In genomic region chr4:152067280-152067679, GRCm38 (mm10) we compare ENCODE assay signal across 29 mouse cellular contexts. TPM values are rescaled to one million over a fixed set of nuclear protein-coding genes. Genes with fewer than 3 reads are reported as not detected.
A peak's percentile ranks its signal among the peaks of the same experiment; 100 is the strongest.
DNase-seq lines count a peak whose midpoint lies in the region; ATAC-seq and TF ChIP-seq lines count a peak whose summit lies in the region.
"Had no signal": no experiment of that assay in that cellular context is flagged by ENCODE, and none has a peak within 500 bp of the region (broad histone marks: within the 10 kb centered on the region; RNA-seq: fewer than 3 reads in every experiment).

No protein-coding gene starts in this region.

- H3K9ac ChIP-seq in hindbrain, embryonic 15.5 days: no peak overlapping the region
- no peak overlapping the region for H3K9ac ChIP-seq in hindbrain, embryonic 14.5 days
- H3K9ac ChIP-seq in liver, embryonic 14.5 days (replicated peaks): no peak overlapping the region
- no peak overlapping the region for H3K9ac ChIP-seq in liver, embryonic 11.5 days (ENCODE audit: low read depth, low read length)
- H3K9ac ChIP-seq in stomach, embryonic 14.5 days (replicated peaks; ENCODE audit: low read depth, low read length): no peak overlapping the region
- H3K9ac ChIP-seq: forebrain, embryonic 13.5 days; heart, embryonic 15.5 days had no signal

- H3K4me3 ChIP-seq in hindbrain, embryonic 15.5 days: no peak overlapping the region
- H3K4me3 ChIP-seq in hindbrain, embryonic 14.5 days (replicated peaks; ENCODE audit: low read length): no peak overlapping the region
- no peak overlapping the region for H3K4me3 ChIP-seq in liver, embryonic 14.5 days (ENCODE audit: insufficient read depth in 1 of 2, low read depth in 2 of 2, low read length in 2 of 2)
- no peak overlapping the region for H3K4me3 ChIP-seq in liver, embryonic 11.5 days (ENCODE audit: low read depth, low read length)
- H3K4me3 ChIP-seq in stomach, embryonic 14.5 days (ENCODE audit: low read depth, low read length): no peak overlapping the region
- H3K4me3 ChIP-seq: forebrain, embryonic 13.5 days; heart, embryonic 15.5 days had no signal

- no peaks in the 10 kb centered on the region for H3K36me3 ChIP-seq in hindbrain, embryonic 15.5 days
- H3K36me3 ChIP-seq in hindbrain, embryonic 14.5 days (replicated peaks; ENCODE audit: control insufficient read depth, insufficient read depth): no peaks in the 10 kb centered on the region
- H3K36me3 ChIP-seq in liver, embryonic 14.5 days (replicated peaks; ENCODE audit: control insufficient read depth, insufficient read depth, low read depth): no peaks in the 10 kb centered on the region
- H3K36me3 ChIP-seq in liver, embryonic 11.5 days (ENCODE audit: control insufficient read depth, insufficient read depth, low read length): no peaks in the 10 kb centered on the region
- no peaks in the 10 kb centered on the region for H3K36me3 ChIP-seq in stomach, embryonic 14.5 days (ENCODE audit: control insufficient read depth, insufficient read depth, low read length)
- H3K36me3 ChIP-seq: heart, embryonic 15.5 days had no signal

- ATAC-seq in hindbrain, embryonic 15.5 days (ENCODE audit: low FRiP score, low read depth): peak; percentile 61; the same call in 1 of the 2 replicates
- no peak; the same call in 1 of the 2 replicates for ATAC-seq in hindbrain, embryonic 14.5 days (ENCODE audit: low FRiP score)
- ATAC-seq in liver, embryonic 14.5 days (ENCODE audit: insufficient read depth): peak; percentile 37
- no peak for ATAC-seq in liver, embryonic 11.5 days (replicated peaks; ENCODE audit: low FRiP score)
- ATAC-seq in monocyte, adult 5-6 weeks (replicated peaks; ENCODE audit: insufficient number of reproducible peaks, low FRiP score, low TSS enrichment, poor library complexity, severe bottlenecking): 0 out of 2 replicates have a peak, but pooled peaks have one; percentile 14
- ATAC-seq in stomach, embryonic 14.5 days (ENCODE audit: insufficient number of reproducible peaks, insufficient read depth, low FRiP score, low read depth): 0 out of 2 replicates have a peak, but pooled peaks have one; percentile 16
- ATAC-seq in frontal cortex, adult (ENCODE audit: low TSS enrichment): no peak
- ATAC-seq: activated CD4-positive, CD25-positive, alpha-beta regulatory T cell, adult 4 months; forebrain, embryonic 13.5 days; inflammation-experienced regulatory T-cells, adult 6 months; lung, postnatal 0 days had no signal

- no peaks in the 10 kb centered on the region for H3K27me3 ChIP-seq in hindbrain, embryonic 15.5 days
- H3K27me3 ChIP-seq in hindbrain, embryonic 14.5 days (ENCODE audit: control insufficient read depth, insufficient read depth, low read length): no peaks in the 10 kb centered on the region
- H3K27me3 ChIP-seq in liver, embryonic 14.5 days (ENCODE audit: control insufficient read depth, insufficient read depth, low read length): no peaks in the 10 kb centered on the region
- H3K27me3 ChIP-seq in liver, embryonic 11.5 days (replicated peaks; ENCODE audit: control insufficient read depth, insufficient read depth, low read length): no peaks in the 10 kb centered on the region
- H3K27me3 ChIP-seq in stomach, embryonic 14.5 days (ENCODE audit: control insufficient read depth, insufficient read depth, low read length): no peaks in the 10 kb centered on the region
- H3K27me3 ChIP-seq: forebrain, embryonic 13.5 days; heart, embryonic 15.5 days had no signal

- H3K27ac ChIP-seq in hindbrain, embryonic 15.5 days (replicated peaks): no peak overlapping the region
- H3K27ac ChIP-seq in hindbrain, embryonic 14.5 days: no peak overlapping the region
- no peak overlapping the region for H3K27ac ChIP-seq in liver, embryonic 14.5 days
- no peak overlapping the region for H3K27ac ChIP-seq in liver, embryonic 11.5 days (ENCODE audit: low read depth, low read length)
- H3K27ac ChIP-seq in stomach, embryonic 14.5 days (ENCODE audit: low read length): no peak overlapping the region
- H3K27ac ChIP-seq: forebrain, embryonic 13.5 days; heart, embryonic 15.5 days; kidney, postnatal 0 days had no signal

- TF ChIP-seq CTCF in liver, embryonic 14.5 days (IDR thresholded peaks at IDR 0.05; ENCODE audit: low read depth): no peak

- H3K4me2 ChIP-seq in hindbrain, embryonic 15.5 days: no peak overlapping the region
- H3K4me2 ChIP-seq in hindbrain, embryonic 14.5 days (replicated peaks): no peak overlapping the region
- no peak overlapping the region for H3K4me2 ChIP-seq in liver, embryonic 14.5 days (ENCODE audit: low read depth)
- H3K4me2 ChIP-seq in liver, embryonic 11.5 days: no peak overlapping the region
- no peak overlapping the region for H3K4me2 ChIP-seq in stomach, embryonic 14.5 days (replicated peaks; ENCODE audit: low read depth, low read length)
- H3K4me2 ChIP-seq: forebrain, embryonic 13.5 days; heart, embryonic 15.5 days had no signal

- no peaks in the 10 kb centered on the region for H3K9me3 ChIP-seq in hindbrain, embryonic 15.5 days
- no peaks in the 10 kb centered on the region for H3K9me3 ChIP-seq in hindbrain, embryonic 14.5 days (ENCODE audit: control insufficient read depth, low read length)
- no peaks in the 10 kb centered on the region for H3K9me3 ChIP-seq in liver, embryonic 14.5 days (ENCODE audit: control insufficient read depth, low read length)
- H3K9me3 ChIP-seq in liver, embryonic 11.5 days (ENCODE audit: control insufficient read depth, low read length): no peaks in the 10 kb centered on the region
- H3K9me3 ChIP-seq in stomach, embryonic 14.5 days (ENCODE audit: control insufficient read depth, low read depth, low read length): no peaks in the 10 kb centered on the region
- H3K9me3 ChIP-seq: forebrain, embryonic 13.5 days; heart, embryonic 15.5 days had no signal

- peaks cover 5% of the 10 kb centered on the region for H3K4me1 ChIP-seq in hindbrain, embryonic 15.5 days (replicated peaks)
- H3K4me1 ChIP-seq in hindbrain, embryonic 14.5 days (replicated peaks; ENCODE audit: control insufficient read depth, insufficient read depth, low read length): no peaks in the 10 kb centered on the region
- H3K4me1 ChIP-seq in liver, embryonic 14.5 days (replicated peaks; ENCODE audit: control insufficient read depth in 2 of 2, insufficient read depth in 2 of 2, low read length in 1 of 2): no peaks in the 10 kb centered on the region
- no peaks in the 10 kb centered on the region; the same call in 1 of the 2 replicates for H3K4me1 ChIP-seq in liver, embryonic 11.5 days (replicated peaks; ENCODE audit: control insufficient read depth, insufficient read depth, low read length)
- peaks cover 5% of the 10 kb centered on the region; the same call in 1 of the 2 replicates for H3K4me1 ChIP-seq in stomach, embryonic 14.5 days (ENCODE audit: control insufficient read depth, insufficient read depth, low read length)

- no peak for TF ChIP-seq EP300 in liver, embryonic 14.5 days (IDR thresholded peaks at IDR 0.05; ENCODE audit: low read depth)

- no peak for DNase-seq in hindbrain, embryonic 14.5 days (ENCODE audit: low spot score)
- no peak for DNase-seq in liver, embryonic 14.5 days (ENCODE audit: low read depth in 3 of 3, low spot score in 3 of 3)
- no peak for DNase-seq in liver, embryonic 11.5 days (ENCODE audit: low spot score)
- DNase-seq: adrenal gland, adult 2 months; B cell, adult 2 months; cerebellum, adult 2 months; cerebellum, postnatal 14 days; gastrocnemius, postnatal 14 days; heart, postnatal 36 days; kidney, adult 2 months; kidney, postnatal 4 days; left cerebral cortex, postnatal 4 days; lung, adult 18-20 months; lung, postnatal 4 days; right cerebral cortex, postnatal 25 days; thymus, adult 18-20 months; thymus, postnatal 25 days had no signal

RNA-seq across cellular contexts. Expression of gene Plekhg5, which starts 5.0 kb away (rescaled TPM):
- 11.7 and 13.5 TPM in 2 replicates for polyA plus RNA-seq in hindbrain, embryonic 15.5 days (2015; fragmentation: Nextera tagmentation; extraction: Ambion mirVana)
- polyA plus RNA-seq in hindbrain, embryonic 14.5 days (2014; fragmentation: Nextera tagmentation; extraction: Ambion mirVana): 10.0 and 10.9 TPM in 2 replicates
- 4.5 and 4.7 TPM in 2 replicates for polyA plus RNA-seq in liver, embryonic 14.5 days (2012; rRNA removed)
- polyA plus RNA-seq in liver, embryonic 14.5 days (2014; fragmentation: Nextera tagmentation; extraction: Ambion mirVana): 2.6 and 4.8 TPM in 2 replicates
- polyA plus RNA-seq in liver, embryonic 11.5 days (2014; fragmentation: Nextera tagmentation; extraction: Ambion mirVana): 8.4 and 8.9 TPM in 2 replicates
- total RNA-seq in monocyte, adult 5-6 weeks (2017): 2.5 to 8.2 TPM (median 5.6 TPM) in 3 replicates
- polyA plus RNA-seq in stomach, embryonic 14.5 days (2014; fragmentation: Nextera tagmentation; extraction: Ambion mirVana): 10.4 and 11.5 TPM in 2 replicates

RNA-seq across cellular contexts. Expression of gene Nol9, which starts 28.2 kb away (rescaled TPM):
- 24.7 and 27.1 TPM in 2 replicates for polyA plus RNA-seq in hindbrain, embryonic 15.5 days (2015; fragmentation: Nextera tagmentation; extraction: Ambion mirVana)
- 24.4 and 26.1 TPM in 2 replicates for polyA plus RNA-seq in hindbrain, embryonic 14.5 days (2014; fragmentation: Nextera tagmentation; extraction: Ambion mirVana)
- polyA plus RNA-seq in liver, embryonic 14.5 days (2012; rRNA removed): 9.8 and 11.1 TPM in 2 replicates
- polyA plus RNA-seq in liver, embryonic 14.5 days (2014; fragmentation: Nextera tagmentation; extraction: Ambion mirVana): 11.5 and 16.3 TPM in 2 replicates
- 53.3 and 59.4 TPM in 2 replicates for polyA plus RNA-seq in liver, embryonic 11.5 days (2014; fragmentation: Nextera tagmentation; extraction: Ambion mirVana)
- total RNA-seq in monocyte, adult 5-6 weeks (2017): 12.1 to 23.8 TPM (median 16.9 TPM) in 3 replicates
- polyA plus RNA-seq in stomach, embryonic 14.5 days (2014; fragmentation: Nextera tagmentation; extraction: Ambion mirVana): 29.5 and 30.0 TPM in 2 replicates

RNA-seq across cellular contexts. Expression of gene Tas1r1, which starts 28.9 kb away (rescaled TPM):
- polyA plus RNA-seq in hindbrain, embryonic 15.5 days (2015; fragmentation: Nextera tagmentation; extraction: Ambion mirVana): 1.6 and 1.8 TPM in 2 replicates
- 0.90 and 1.0 TPM in 2 replicates for polyA plus RNA-seq in hindbrain, embryonic 14.5 days (2014; fragmentation: Nextera tagmentation; extraction: Ambion mirVana)
- 0.03 and 0.06 TPM in 2 replicates for polyA plus RNA-seq in liver, embryonic 14.5 days (2012; rRNA removed)
- not detected in 2 replicates for polyA plus RNA-seq in liver, embryonic 14.5 days (2014; fragmentation: Nextera tagmentation; extraction: Ambion mirVana)
- 0.18 and 0.21 TPM in 2 replicates for polyA plus RNA-seq in liver, embryonic 11.5 days (2014; fragmentation: Nextera tagmentation; extraction: Ambion mirVana)
- not detected in 3 replicates for total RNA-seq in monocyte, adult 5-6 weeks (2017)
- 0.30 and 0.34 TPM in 2 replicates for polyA plus RNA-seq in stomach, embryonic 14.5 days (2014; fragmentation: Nextera tagmentation; extraction: Ambion mirVana)
- total RNA-seq: heart, postnatal 36 days; neutrophil, adult 5-6 weeks had no signal
- polyA plus RNA-seq: activated CD4-positive, CD25-positive, alpha-beta regulatory T cell, adult 4 months; adrenal gland, adult 2 months; inflammation-experienced regulatory T-cells, adult 6 months had no signal

RNA-seq across cellular contexts. Expression of gene Zbtb48, which starts 39.8 kb away (rescaled TPM):
- 18.3 and 18.5 TPM in 2 replicates for polyA plus RNA-seq in hindbrain, embryonic 15.5 days (2015; fragmentation: Nextera tagmentation; extraction: Ambion mirVana)
- polyA plus RNA-seq in hindbrain, embryonic 14.5 days (2014; fragmentation: Nextera tagmentation; extraction: Ambion mirVana): 19.1 and 20.7 TPM in 2 replicates
- polyA plus RNA-seq in liver, embryonic 14.5 days (2012; rRNA removed): 8.2 and 10.7 TPM in 2 replicates
- 6.4 and 8.8 TPM in 2 replicates for polyA plus RNA-seq in liver, embryonic 14.5 days (2014; fragmentation: Nextera tagmentation; extraction: Ambion mirVana)
- polyA plus RNA-seq in liver, embryonic 11.5 days (2014; fragmentation: Nextera tagmentation; extraction: Ambion mirVana): 17.0 and 17.8 TPM in 2 replicates
- 4.1 to 10.8 TPM (median 9.1 TPM) in 3 replicates for total RNA-seq in monocyte, adult 5-6 weeks (2017)
- 18.0 and 21.8 TPM in 2 replicates for polyA plus RNA-seq in stomach, embryonic 14.5 days (2014; fragmentation: Nextera tagmentation; extraction: Ambion mirVana)

RNA-seq across cellular contexts. Expression of gene Tnfrsf25, which starts 48.5 kb away (rescaled TPM):
- 0.97 and 1.8 TPM in 2 replicates for polyA plus RNA-seq in hindbrain, embryonic 15.5 days (2015; fragmentation: Nextera tagmentation; extraction: Ambion mirVana)
- 0.94 and 0.95 TPM in 2 replicates for polyA plus RNA-seq in hindbrain, embryonic 14.5 days (2014; fragmentation: Nextera tagmentation; extraction: Ambion mirVana)
- 0.68 and 0.93 TPM in 2 replicates for polyA plus RNA-seq in liver, embryonic 14.5 days (2012; rRNA removed)
- 0.15 and 0.16 TPM in 2 replicates for polyA plus RNA-seq in liver, embryonic 14.5 days (2014; fragmentation: Nextera tagmentation; extraction: Ambion mirVana)
- polyA plus RNA-seq in liver, embryonic 11.5 days (2014; fragmentation: Nextera tagmentation; extraction: Ambion mirVana): 0.90 and 1.3 TPM in 2 replicates
- 1.3 to 4.7 TPM in 2 of 3 replicates, not detected in the other for total RNA-seq in monocyte, adult 5-6 weeks (2017)
- polyA plus RNA-seq in stomach, embryonic 14.5 days (2014; fragmentation: Nextera tagmentation; extraction: Ambion mirVana): 0.67 and 0.91 TPM in 2 replicates
- total RNA-seq: granulocyte monocyte progenitor cell, adult 5-6 weeks had no signal

Comparison
In these comparisons a context has a peak if more than half of its experiments do, and no peak if none do; other contexts are left out.
1. ATAC-seq: peak in hindbrain, embryonic 15.5 days (single experiment), liver, embryonic 14.5 days (single experiment), monocyte, adult 5-6 weeks (single experiment) and stomach, embryonic 14.5 days (single experiment); none in hindbrain, embryonic 14.5 days (single experiment), liver, embryonic 11.5 days (single experiment) and frontal cortex, adult (single experiment).